Mouse (Mus musculus) spleen, embryonic (tissue): ENCODE results near the gene Sox6.

Experiments used
- CTCF ChIA-PET: fragments of 350-600 bp; sonication (Branson Sonifier 250); formaldehyde crosslinking; loops from one replicate; lab custom pipeline; 2022; lab: Charles Lee

Gene Sox6

DNA sequence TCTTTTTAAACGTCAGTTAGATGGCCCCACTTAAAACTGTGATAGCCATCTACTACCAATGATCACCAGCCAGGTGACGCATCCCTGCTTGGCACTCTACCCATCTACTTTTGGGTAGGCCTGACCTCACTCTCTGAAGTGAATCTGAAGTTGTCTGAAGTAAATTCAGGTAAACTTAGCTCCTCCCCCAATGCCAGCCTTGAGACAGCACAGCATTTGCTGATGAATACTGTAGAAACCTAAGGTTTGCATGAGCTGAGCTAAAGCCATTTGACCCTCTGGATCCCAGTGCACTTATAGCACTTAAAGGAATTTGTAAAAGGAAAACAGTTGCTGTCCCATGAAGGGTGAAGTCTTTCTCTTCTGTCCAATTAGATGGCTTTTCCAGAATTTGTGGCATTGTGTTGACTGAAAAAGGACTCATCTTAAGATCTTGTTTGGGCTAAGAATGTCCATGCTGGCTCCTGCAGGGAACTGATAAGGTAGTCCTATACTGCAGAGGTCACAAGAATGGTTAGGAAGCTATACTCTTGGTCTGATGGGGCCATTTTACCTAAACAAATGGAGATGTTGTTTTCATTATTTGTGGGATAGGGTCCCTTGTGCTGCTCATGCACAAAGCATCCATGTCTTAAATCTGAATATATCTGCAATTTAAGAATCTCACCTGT lies 50.4 kb downstream of the Sox6 start:
- CTCF ChIA-PET: no interaction called here

DNA sequence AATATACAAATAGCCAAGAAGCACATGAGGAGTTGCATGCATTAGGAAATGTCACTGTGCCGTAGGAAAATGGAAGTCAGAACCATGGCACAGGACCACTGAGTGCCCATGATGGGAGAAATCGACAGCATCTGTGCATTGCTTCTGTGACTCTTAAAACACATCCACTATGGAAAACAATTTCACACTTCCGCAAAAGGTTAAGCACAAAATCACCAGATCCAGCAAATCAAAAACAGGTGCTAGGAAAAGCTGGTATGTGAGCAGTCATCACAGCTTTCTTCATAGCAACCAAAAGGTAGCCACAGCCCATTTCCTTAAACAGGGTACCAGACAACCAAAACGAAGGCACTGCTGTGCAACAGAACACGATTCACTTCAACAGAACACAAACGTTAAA lies 52.9 kb downstream of the Sox6 start:
- CTCF ChIA-PET: no interaction called here

- CTCF ChIA-PET: no interaction called here
Measured at GRCm38 (mm10) chr7:115984076-115984475, 54.5 kb downstream of the Sox6 start.

DNA sequence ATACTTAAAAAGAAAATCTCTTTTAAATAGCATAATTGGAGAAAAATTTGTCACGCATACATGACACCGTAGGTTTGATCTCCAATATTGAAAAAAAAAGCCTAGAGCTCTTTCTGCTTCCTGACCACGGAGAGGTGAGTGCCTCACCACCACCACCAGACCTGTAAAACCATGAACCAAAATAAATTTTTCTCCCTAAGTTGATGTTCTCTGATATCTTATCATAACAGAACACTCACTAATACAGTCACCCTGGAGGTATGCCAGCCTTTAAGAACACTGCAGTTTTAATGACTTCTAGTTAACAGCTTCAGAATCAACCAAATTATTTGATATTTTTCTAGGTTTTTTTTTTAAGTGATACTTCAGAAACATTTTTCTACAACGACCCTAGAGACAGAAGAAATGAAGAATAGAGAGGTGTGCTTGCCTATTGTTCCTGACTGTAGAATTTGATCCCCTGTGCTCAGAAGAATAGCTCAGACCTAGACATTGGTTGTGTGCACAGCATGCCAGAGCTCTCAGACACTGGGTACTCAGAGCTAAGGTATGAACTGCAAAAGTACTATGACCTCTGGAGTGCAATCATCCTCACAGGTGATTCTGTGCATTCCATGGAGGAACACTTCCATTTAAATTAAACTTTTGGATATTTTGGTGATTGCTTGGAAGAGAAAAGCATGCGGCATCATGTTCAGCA lies 58.6 kb downstream of the Sox6 start:
- CTCF ChIA-PET: no interaction called here

DNA sequence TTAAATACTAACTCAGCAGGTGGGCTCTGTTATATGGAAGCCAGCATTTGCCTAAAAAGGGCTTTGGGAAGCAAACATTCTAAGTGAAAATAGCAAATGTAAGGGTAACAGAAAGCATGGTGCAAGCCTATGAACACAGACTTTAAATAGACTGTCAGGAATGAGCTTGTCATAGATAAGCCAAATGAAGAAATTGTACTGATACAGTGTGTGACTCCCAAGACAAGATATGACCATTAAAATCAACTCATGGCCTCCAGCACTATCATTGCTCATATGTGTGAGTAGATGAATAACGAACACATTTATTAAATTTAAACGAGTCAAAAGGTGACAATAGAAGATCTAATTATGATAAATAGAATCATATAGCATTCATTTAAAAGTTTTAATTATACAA lies 64.1 kb downstream of the Sox6 start:
- CTCF ChIA-PET: no interaction called here

- CTCF ChIA-PET: no interaction called here
Measured at GRCm38 (mm10) chr7:115967186-115967585, 71.4 kb downstream of the Sox6 start.

GRCm38 (mm10) chr7:115966181-115966580 lies 72.4 kb downstream of the Sox6 start:
- CTCF ChIA-PET: no interaction called here

DNA sequence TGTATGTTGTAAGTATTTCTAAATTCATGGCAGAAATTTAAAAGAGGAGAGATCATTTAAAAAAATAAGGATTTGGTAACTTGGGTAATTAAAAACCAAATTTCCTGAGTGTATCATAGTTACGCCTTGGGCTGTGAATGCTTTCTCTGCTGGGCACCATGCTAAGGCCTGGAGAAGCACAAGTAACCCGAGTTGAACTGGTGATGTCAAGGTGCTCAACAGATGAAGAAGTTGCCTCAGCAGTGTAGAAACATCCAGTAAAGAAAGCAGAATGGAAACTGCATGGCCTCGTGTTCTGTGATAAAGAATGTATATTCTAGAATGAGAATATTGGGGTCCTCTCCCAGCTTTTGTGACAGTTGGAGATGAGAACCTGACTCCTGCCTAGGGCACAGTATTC lies 85.5 kb downstream of the Sox6 start:
- CTCF ChIA-PET: no interaction called here

DNA sequence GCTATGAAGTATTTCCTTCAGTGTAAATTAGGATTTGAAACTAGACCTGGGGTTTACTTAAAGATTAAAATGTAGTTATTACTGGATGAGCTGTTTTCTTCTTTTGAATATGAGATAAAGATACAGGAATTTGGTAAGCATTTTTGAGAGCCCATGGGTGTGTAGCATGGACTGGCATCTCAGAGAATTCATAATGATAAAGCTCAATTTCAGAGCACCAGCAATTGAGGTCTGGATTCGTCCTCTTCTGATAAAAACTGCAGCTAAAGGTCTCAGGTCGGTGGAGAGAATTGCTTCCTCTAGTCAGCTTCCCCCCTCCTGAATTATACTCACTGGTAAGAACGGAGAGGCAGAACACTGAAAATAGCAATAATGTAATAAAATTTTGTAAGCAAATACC lies 86.4 kb downstream of the Sox6 start:
- CTCF ChIA-PET: no interaction called here

- CTCF ChIA-PET: no interaction called here
Measured at GRCm38 (mm10) chr7:115951689-115952088, 86.9 kb downstream of the Sox6 start.

- CTCF ChIA-PET: interaction anchor here (0.7 kb wide), 1 partner anchor 1775 kb away, joined by 7 read pairs; no protein-coding TSS in a partner anchor
Measured at GRCm38 (mm10) chr7:115947916-115948315, 90.7 kb downstream of the Sox6 start.

DNA sequence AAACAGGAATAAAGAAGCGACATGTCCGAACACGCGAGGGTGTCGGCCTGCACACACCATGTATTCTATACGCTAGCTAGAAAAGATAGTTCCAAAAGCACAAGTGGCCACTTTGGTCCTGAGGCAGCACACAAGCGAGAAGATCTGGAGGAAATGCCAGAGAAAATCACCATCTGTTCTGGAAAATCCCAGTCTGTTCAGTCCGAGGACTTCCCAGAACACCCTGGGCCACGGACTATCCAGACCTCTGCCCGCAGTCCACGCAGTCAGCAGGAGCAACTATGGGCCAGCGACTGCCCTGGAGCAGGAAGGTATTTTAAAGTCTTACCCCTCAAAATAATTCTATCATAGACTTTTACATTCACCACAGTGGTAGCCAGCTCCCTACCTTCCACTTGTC lies 92.0 kb downstream of the Sox6 start:
- CTCF ChIA-PET: no interaction called here

- CTCF ChIA-PET: no interaction called here
Measured at GRCm38 (mm10) chr7:115945516-115945915, 93.1 kb downstream of the Sox6 start.

GRCm38 (mm10) chr7:115944250-115944649 lies 94.3 kb downstream of the Sox6 start:
- CTCF ChIA-PET: no interaction called here

DNA sequence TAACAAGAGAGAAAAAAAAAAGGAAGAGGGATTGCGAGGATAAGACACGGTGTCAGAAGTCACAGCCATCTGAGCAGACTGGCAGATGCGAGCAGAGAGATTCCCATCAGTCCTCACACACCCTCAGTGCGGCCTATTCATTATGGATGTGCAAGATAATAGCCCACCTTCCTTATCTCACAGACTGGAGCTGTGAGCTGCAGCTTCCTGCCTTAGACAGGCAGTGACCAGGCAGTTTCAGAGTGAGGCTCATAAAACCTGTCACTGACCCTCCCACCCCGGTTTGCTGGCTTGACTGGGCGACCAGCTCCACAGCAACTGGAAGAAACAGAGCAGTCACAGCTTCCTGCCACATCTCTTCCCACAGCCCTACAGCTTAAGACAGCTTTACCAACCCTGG lies 96.8 kb downstream of the Sox6 start:
- CTCF ChIA-PET: no interaction called here

DNA sequence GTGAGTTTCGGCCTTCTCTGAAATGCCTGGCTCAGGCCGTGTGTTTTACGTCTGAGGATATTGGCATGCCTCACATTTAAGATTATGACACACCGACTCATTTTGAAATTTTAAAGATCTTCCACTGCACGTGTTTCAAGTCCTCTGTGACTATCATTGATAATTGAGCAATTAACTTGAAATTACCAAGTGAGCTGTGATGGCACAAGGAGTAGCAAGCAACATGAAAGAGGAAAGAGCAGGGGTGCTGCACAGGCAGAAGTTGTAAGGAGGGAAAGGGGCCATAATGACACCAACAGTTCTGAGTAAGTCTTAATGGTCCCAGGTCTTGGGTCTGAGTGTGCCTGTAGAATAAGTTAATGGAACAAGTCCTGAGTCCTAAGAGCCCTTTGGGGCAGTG lies 99.3 kb downstream of the Sox6 start:
- CTCF ChIA-PET: no interaction called here

GRCm38 (mm10) chr7:115936908-115937307 lies 101.7 kb downstream of the Sox6 start:
- CTCF ChIA-PET: no interaction called here

GRCm38 (mm10) chr7:115915338-115915737 lies 123.3 kb downstream of the Sox6 start:
- CTCF ChIA-PET: no interaction called here

GRCm38 (mm10) chr7:115910313-115910712 lies 128.3 kb downstream of the Sox6 start:
- CTCF ChIA-PET: no interaction called here

- CTCF ChIA-PET: no interaction called here
Measured at GRCm38 (mm10) chr7:115904798-115905207, 133.8 kb downstream of the Sox6 start.

DNA sequence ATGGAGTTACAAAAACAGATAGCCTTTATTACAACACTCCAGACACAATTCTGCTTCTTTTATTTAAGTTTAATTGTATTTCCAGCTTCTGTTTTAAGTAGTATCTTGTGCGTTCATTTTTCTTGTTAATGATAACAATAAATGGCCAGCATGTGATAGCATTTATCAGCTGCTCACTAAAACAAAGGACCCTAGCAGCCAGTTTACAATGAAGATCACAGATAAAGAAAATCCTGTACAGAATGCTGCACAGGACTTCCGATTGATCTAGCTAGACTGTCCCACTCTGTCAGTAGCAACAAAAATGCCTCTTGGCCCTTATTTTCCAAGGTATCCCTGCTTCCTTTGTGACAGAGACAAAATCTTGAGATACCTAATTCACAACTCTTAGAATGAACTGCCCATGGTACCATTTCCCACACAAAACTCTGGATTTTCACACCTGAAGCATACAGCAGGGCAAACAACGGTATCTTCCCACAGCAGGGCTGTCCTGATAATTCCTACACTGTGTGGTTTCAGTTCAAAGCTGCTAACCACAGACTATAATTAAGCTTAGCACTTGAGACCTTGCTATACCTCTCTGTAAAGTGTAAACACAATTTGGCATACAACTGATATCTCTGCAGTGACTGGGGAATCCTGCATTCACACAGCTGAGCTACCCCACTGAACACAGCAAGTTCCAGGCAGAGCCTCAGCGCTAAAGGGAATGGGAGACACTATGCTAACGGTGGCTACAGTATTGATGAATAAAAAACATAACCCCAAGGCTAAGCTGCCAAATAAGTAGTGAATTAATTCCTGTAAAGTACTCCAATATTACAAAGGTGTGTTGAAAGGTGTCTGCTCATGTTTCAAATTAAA lies 134.4 kb downstream of the Sox6 start:
- CTCF ChIA-PET: no interaction called here

DNA sequence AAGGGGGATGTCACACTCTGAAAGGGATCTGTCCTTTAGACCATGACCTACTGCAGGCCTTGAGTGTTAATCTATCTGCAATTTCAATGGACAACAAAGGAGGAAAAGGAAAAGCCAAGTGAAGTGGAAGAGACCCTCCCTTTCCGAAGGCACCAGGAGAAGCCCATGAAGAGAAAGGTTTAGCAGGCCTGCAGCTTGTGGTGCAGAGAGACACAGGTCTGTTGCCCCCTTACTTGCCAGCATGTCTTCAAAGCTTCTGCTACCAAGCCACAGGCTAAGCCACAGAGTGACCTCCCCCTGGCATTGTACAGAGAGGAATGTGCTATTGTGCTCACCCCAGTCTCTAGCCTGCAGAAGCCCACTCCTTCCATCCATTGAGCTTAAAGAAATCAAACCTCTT lies 135.2 kb downstream of the Sox6 start:
- CTCF ChIA-PET: no interaction called here

DNA sequence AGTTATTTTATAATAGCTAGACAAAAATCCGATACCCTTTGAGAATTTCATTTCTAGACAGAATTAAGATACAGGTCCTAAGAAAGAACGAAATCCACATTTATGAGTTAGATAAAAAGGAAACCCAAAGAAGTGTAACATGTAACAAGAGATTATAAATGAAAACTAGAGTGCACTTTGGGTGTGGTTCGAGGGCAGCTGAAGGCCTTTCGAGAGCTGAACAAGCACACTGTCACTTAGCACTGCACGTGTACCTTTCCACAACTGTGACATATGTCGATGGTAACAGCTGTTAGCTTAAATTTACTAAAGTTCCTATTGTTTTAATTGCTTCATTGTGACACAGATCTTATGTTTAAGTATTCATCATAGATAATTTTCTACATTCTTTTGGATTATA lies 142.8 kb downstream of the Sox6 start:
- CTCF ChIA-PET: no interaction called here
